Mouse (Mus musculus) lung, adult 2 months (tissue): Measurements from ENCODE around the gene Kat5.

Experiments
- CTCF ChIP-seq: fragments of 200-500 bp; IDR thresholded peaks from 2 replicates; pipeline ENCODE4 v1.5.1; 2011; ENCODE audit warnings: mild to moderate bottlenecking, low read length, control low read depth; ENCODE audit not compliant: insufficient read depth
- POLR2A ChIP-seq: fragments of 200-500 bp; IDR thresholded peaks from 2 replicates; pipeline ENCODE4 v1.6.1; 2011; ENCODE audit warnings: low read depth, mild to moderate bottlenecking, control low read depth, low read length, borderline replicate concordance; ENCODE audit errors: extremely low read depth

DNA sequence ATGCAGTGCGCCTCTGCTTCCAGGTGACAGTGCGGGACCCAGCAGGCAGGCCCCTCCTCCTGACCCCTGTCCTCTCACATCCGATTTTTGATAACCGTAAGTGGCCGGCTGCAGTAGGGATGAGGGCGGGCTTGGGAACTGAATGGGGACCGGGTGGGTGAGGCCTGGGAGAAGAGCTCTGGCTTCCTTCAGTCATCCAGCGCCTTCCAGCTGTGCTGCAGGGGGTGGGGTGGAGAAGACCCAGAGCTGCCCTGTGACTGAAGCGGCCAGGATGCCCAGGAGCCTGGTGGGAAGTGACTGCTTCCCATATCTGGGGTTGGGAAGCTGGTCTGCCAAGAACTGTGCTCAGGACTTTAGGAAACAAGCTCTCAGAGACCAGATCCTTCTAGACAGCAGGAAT lies 30.3 kb upstream of the Kat5 start:
- TF ChIP-seq CTCF (no peak), POLR2A (no peak)
